ENCODE assay signal across 8 mouse cellular contexts in genomic region chr2:173026688-173027131, GRCm38 (mm10). TPM values are rescaled to one million over a fixed set of nuclear protein-coding genes. Genes with fewer than 3 reads are reported as not detected.
A peak's percentile ranks its signal among the peaks of the same experiment; 100 is the strongest.
DNase-seq lines count a peak whose midpoint lies in the region; ATAC-seq and TF ChIP-seq lines count a peak whose summit lies in the region.

No protein-coding gene starts in this region.

- H3K27me3 ChIP-seq in neural tube, embryonic 11.5 days (ENCODE audit: control insufficient read depth, insufficient read depth, low read length), result no peaks in the 10 kb centered on the region
- H3K27me3 ChIP-seq in cerebellum, adult 2 months (ENCODE audit: control insufficient read depth, insufficient read depth, low read length), result no peaks in the 10 kb centered on the region

- 0 out of 2 replicates have a peak overlapping the region, but pooled peaks have one; percentile 14 for H3K27ac ChIP-seq in neural tube, embryonic 11.5 days (ENCODE audit: low read depth, low read length)
- H3K27ac ChIP-seq in cerebellum, adult 2 months (ENCODE audit: insufficient read depth, low read length), result no peak overlapping the region

- H3K36me3 ChIP-seq in neural tube, embryonic 11.5 days (ENCODE audit: control insufficient read depth, insufficient read depth, low read length), result peaks cover 9% of the 10 kb centered on the region

- no peak overlapping the region for H3K9ac ChIP-seq in neural tube, embryonic 11.5 days (ENCODE audit: low read length)

- ATAC-seq in neural tube, embryonic 11.5 days (ENCODE audit: insufficient read depth, low FRiP score, low TSS enrichment), result no peak
- ATAC-seq in inflammation-experienced regulatory T-cells, adult 6 months, result peak; percentile 70

- H3K4me2 ChIP-seq in neural tube, embryonic 11.5 days (ENCODE audit: low read depth), result no peak overlapping the region

- no peak overlapping the region for H3K4me3 ChIP-seq in neural tube, embryonic 11.5 days (ENCODE audit: low read depth, low read length)
- H3K4me3 ChIP-seq in cerebellum, adult 2 months (replicated peaks; ENCODE audit: insufficient read depth, low read depth, low read length), result no peak overlapping the region

- H3K9me3 ChIP-seq in neural tube, embryonic 11.5 days (ENCODE audit: control insufficient read depth, low read length), result no peaks in the 10 kb centered on the region

- 83% methylated on average over 3 of the region's 3 CpGs for WGBS in neural tube, embryonic 11.5 days
- WGBS in cerebellum, adult 2 months, result 74% methylated on average over 3 of the region's 3 CpGs

- no peak for TF ChIP-seq POLR2A in cerebellum, adult 2 months (IDR thresholded peaks at IDR 0.05; ENCODE audit: borderline replicate concordance, insufficient read depth, low read length)

- intact Hi-C loops in gastrocnemius, postnatal 36 days (cut with DNase I), result no loop called here

- no peak for DNase-seq in neural tube, embryonic 11.5 days (ENCODE audit: low spot score)
- no peak for DNase-seq in neural tube, embryonic 10.5 days (ENCODE audit: extremely low spot score, low spot score)
- peak; percentile 73 for DNase-seq in lung, postnatal 25 days (ENCODE audit: low spot score)
- peak; percentile 88 for DNase-seq in thymus, postnatal 14 days
- DNase-seq in layer of hippocampus, adult 9-11 months, result no peak
- no peak for DNase-seq in cerebellum, adult 2 months
- no peak for DNase-seq in gastrocnemius, postnatal 36 days

- H3K4me1 ChIP-seq in neural tube, embryonic 11.5 days (ENCODE audit: control insufficient read depth, insufficient read depth, low read length), result peaks cover 32% of the 10 kb centered on the region
- H3K4me1 ChIP-seq in cerebellum, adult 2 months (ENCODE audit: control insufficient read depth, insufficient read depth, low read length), result peaks cover 16% of the 10 kb centered on the region

- no peak for TF ChIP-seq CTCF in cerebellum, adult 2 months (IDR thresholded peaks at IDR 0.05; ENCODE audit: borderline replicate concordance, insufficient read depth, low read depth, low read length)

RNA-seq across cellular contexts. Expression of gene Rbm38, which starts 6.4 kb away (rescaled TPM):
- polyA plus RNA-seq in neural tube, embryonic 11.5 days (2014; fragmentation: Nextera tagmentation; extraction: Ambion mirVana), result 73.6 and 74.2 TPM in 2 replicates
- polyA plus RNA-seq in inflammation-experienced regulatory T-cells, adult 6 months (2017; shearing (Covaris generic)), result 100 to 1,000 TPM; 115 to 138 (median 124) TPM
- 9.0 and 10.1 TPM in 2 replicates for polyA plus RNA-seq in cerebellum, adult 2 months (2012; rRNA removed)
- 100 to 1,000 TPM; 180 to 220 TPM for total RNA-seq in gastrocnemius, postnatal 36 days (2021)

RNA-seq across cellular contexts. Expression of gene Rae1, which starts 26.8 kb away (rescaled TPM):
- 137 and 140 TPM in 2 replicates for polyA plus RNA-seq in neural tube, embryonic 11.5 days (2014; fragmentation: Nextera tagmentation; extraction: Ambion mirVana)
- 10 to 100 TPM; 29.2 to 50.7 (median 50.2) TPM for polyA plus RNA-seq in inflammation-experienced regulatory T-cells, adult 6 months (2017; shearing (Covaris generic))
- polyA plus RNA-seq in cerebellum, adult 2 months (2012; rRNA removed), result 69.1 and 74.7 TPM in 2 replicates
- total RNA-seq in gastrocnemius, postnatal 36 days (2021), result 10 to 100 TPM; 11.4 to 12.8 TPM

RNA-seq across cellular contexts. Expression of gene Spo11, which starts 49.2 kb away (rescaled TPM):
- 0.42 and 1.1 TPM in 2 replicates for polyA plus RNA-seq in neural tube, embryonic 11.5 days (2014; fragmentation: Nextera tagmentation; extraction: Ambion mirVana)
- polyA plus RNA-seq in inflammation-experienced regulatory T-cells, adult 6 months (2017; shearing (Covaris generic)), result 1 to 10 TPM; 4.6 to 6.3 (median 6.0) TPM
- 0.21 and 0.27 TPM in 2 replicates for polyA plus RNA-seq in cerebellum, adult 2 months (2012; rRNA removed)
- under 1 TPM in 1 of 2 experiments, not detected in 1; 0.51 TPM for total RNA-seq in gastrocnemius, postnatal 36 days (2021)

Comparison
In these comparisons a context has a peak if more than half of its experiments do, and no peak if none do; other contexts are left out.
1. DNase-seq: peak in lung, postnatal 25 days (single experiment) and thymus, postnatal 14 days (single experiment); none in neural tube, embryonic 11.5 days (single experiment), neural tube, embryonic 10.5 days (single experiment), layer of hippocampus, adult 9-11 months (single experiment), cerebellum, adult 2 months (0 of 2) and gastrocnemius, postnatal 36 days (0 of 2).